Mouse (Mus musculus) c-Kit-positive CD71-positive TER-119-negative erythroid progenitor cells, embryonic 14.5 days (primary cell): ENCODE results near the gene Olfr777.
"Not testable (repeated sequence)": the region's sequence is repeated elsewhere in the genome, so short reads cannot be mapped to it uniquely, and the experiment has no call there.

Source experiments
- DNase-seq: peaks from one replicate; pipeline ENCODE4 v3.0.0-alpha.2; 2013; ENCODE audit warnings: low read depth

The Olfr777 gene

DNA sequence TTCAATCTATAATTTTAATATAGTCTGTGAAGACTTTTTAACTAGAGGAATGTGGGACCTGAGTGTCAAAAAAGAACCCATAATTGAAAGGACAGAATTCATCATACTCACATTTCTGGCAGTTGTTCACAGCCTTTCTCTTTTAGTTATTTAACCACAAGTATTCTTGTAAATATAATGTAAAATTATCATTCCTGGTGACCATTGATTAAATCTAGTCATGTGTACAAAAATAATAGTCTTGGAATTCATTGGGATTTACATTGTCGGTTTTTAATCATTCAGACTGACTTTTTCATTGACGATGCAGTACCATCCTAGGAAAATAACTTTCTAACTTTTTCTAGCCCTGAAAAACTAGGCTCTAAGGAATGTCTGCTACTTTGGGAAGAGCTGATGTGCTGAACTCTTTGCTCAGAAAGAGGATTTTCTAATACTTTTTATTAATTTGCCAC lies at the start of gene Olfr777:
TSS of gene Olfr777 (minus strand) at position 405 of the 455 bp plus-strand sequence.
- no peak for DNase-seq

GRCm38 (mm10) chr10:129317817-129318216 lies 46.5 kb upstream of the Olfr777 start, which contains the start of gene Olfr780:
TSS of gene Olfr780 (plus strand) at chr10:129318117.
- no peak for DNase-seq

- DNase-seq = not testable (repeated sequence)
Measured at GRCm38 (mm10) chr10:129313521-129313920, 42.2 kb upstream of the Olfr777 start.

GRCm38 (mm10) chr10:129312973-129313372 lies 41.7 kb upstream of the Olfr777 start:
- not testable (repeated sequence) for DNase-seq

GRCm38 (mm10) chr10:129258827-129259226 lies 12.5 kb downstream of the Olfr777 start, which contains the start of gene Olfr776:
TSS of gene Olfr776 (plus strand) at chr10:129259127.
- no peak for DNase-seq

GRCm38 (mm10) chr10:129248112-129248511 lies 23.2 kb downstream of the Olfr777 start, which contains the start of gene Olfr775:
TSS of gene Olfr775 (plus strand) at chr10:129248412.
- no peak for DNase-seq

DNA sequence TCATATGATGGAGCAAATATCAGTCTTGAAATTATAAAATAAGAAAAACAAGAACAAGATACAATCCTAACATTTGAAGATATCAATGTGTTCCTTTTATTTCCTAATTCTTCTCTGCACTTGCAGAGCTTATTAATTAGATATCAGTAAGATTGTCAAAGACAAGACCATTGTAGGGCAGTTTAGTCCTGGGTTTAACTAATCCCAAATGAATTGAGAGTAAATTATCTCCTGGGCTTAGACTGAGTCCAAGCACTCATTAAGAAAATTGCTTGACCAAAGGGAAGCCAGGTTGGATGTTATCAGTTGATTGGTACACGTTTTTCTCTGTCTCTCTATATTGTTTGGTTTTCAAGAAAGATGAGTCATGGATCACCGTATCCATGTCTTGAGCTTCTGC lies 35.4 kb downstream of the Olfr777 start, which contains the start of gene Olfr774:
TSS of gene Olfr774 (plus strand) at position 301 of the 400 bp plus-strand sequence.
- no peak for DNase-seq

- no peak for DNase-seq
Measured at GRCm38 (mm10) chr10:129230737-129231136, 40.5 kb downstream of the Olfr777 start.
